Mouse (Mus musculus) MEL (cell line): ENCODE measurements around the gene Hbb-bs.
"Not testable (repeated sequence)": the region's sequence is repeated elsewhere in the genome, so short reads cannot be mapped to it uniquely, and the experiment has no call there.

Experiments used
- CTCF ChIP-seq, 3 experiments: IDR thresholded peaks in 2 of 3; conservative IDR thresholded peaks in 1 of 3; 2 replicates each; pipeline ENCODE4 v1.5.1; 2011 to 2012; ENCODE audit warnings: low read length in 3 of 3, low read depth in 2 of 3, mild to moderate bottlenecking in 2 of 3, improper control_type of control experiment in 1 of 3, inconsistent platforms in 1 of 3, mixed read lengths in 1 of 3, moderate library complexity in 1 of 3; ENCODE audit not compliant: control insufficient read depth in 1 of 3, insufficient read depth in 1 of 3, poor library complexity in 1 of 3, severe bottlenecking in 1 of 3
- ELF1 ChIP-seq: IDR thresholded peaks from 2 replicates; pipeline ENCODE4 v1.6.1; 2014; ENCODE audit warnings: low read depth, mild to moderate bottlenecking, inconsistent platforms, low read length, improper control_type of control experiment, moderate library complexity
- EP300 ChIP-seq, 2 experiments: IDR thresholded peaks; 2 replicates each; pipeline ENCODE4 v1.6.1; 2011; ENCODE audit warnings: improper control_type of control experiment in 2 of 2, low read length in 2 of 2, low read depth in 1 of 2, mild to moderate bottlenecking in 1 of 2
- HCFC1 ChIP-seq: IDR thresholded peaks from 2 replicates; pipeline ENCODE4 v1.6.1; 2012; ENCODE audit warnings: low read depth, mild to moderate bottlenecking, inconsistent platforms, low read length, improper control_type of control experiment, moderate library complexity
- MEF2A ChIP-seq: IDR thresholded peaks from 2 replicates; pipeline ENCODE4 v1.6.1; 2014; ENCODE audit warnings: low read depth, mild to moderate bottlenecking, inconsistent platforms, low read length, improper control_type of control experiment; ENCODE audit not compliant: poor library complexity, insufficient replicate concordance, severe bottlenecking; ENCODE audit errors: extremely low read depth
- MXI1 ChIP-seq: IDR thresholded peaks from 2 replicates; pipeline ENCODE4 v1.6.1; 2011; ENCODE audit warnings: mild to moderate bottlenecking, low read depth, low read length, improper control_type of control experiment
- POLR2A ChIP-seq, 2 experiments: IDR thresholded peaks; 2 replicates each; pipeline ENCODE4 v1.6.1; 2011 to 2012; ENCODE audit warnings: low read length in 2 of 2, mild to moderate bottlenecking in 2 of 2, control low read depth in 1 of 2, improper control_type of control experiment in 1 of 2, low read depth in 1 of 2, moderate library complexity in 1 of 2; ENCODE audit not compliant: control insufficient read depth in 1 of 2, insufficient read depth in 1 of 2, poor library complexity in 1 of 2
- POLR2AphosphoS5 ChIP-seq: IDR thresholded peaks from 2 replicates; pipeline ENCODE4 v1.6.1; 2012; ENCODE audit warnings: low read depth, borderline replicate concordance, mild to moderate bottlenecking, inconsistent platforms, low read length, moderate library complexity, mixed read lengths
- SMC3 ChIP-seq: IDR thresholded peaks from 2 replicates; pipeline ENCODE4 v1.6.1; 2011; ENCODE audit warnings: low read depth, low read length, improper control_type of control experiment
- TAL1 ChIP-seq: IDR thresholded peaks from 2 replicates; pipeline ENCODE4 v1.6.1; 2012; ENCODE audit warnings: mild to moderate bottlenecking, inconsistent platforms, low read length, moderate library complexity, mixed read lengths
- USF2 ChIP-seq, 2 experiments: IDR thresholded peaks; 2 replicates each; pipeline ENCODE4 v1.6.1; 2011 to 2012; ENCODE audit warnings: improper control_type of control experiment in 2 of 2, low read length in 2 of 2, borderline replicate concordance in 1 of 2, inconsistent platforms in 1 of 2, low read depth in 1 of 2, mild to moderate bottlenecking in 1 of 2; ENCODE audit not compliant: insufficient read depth in 1 of 2

DNA sequence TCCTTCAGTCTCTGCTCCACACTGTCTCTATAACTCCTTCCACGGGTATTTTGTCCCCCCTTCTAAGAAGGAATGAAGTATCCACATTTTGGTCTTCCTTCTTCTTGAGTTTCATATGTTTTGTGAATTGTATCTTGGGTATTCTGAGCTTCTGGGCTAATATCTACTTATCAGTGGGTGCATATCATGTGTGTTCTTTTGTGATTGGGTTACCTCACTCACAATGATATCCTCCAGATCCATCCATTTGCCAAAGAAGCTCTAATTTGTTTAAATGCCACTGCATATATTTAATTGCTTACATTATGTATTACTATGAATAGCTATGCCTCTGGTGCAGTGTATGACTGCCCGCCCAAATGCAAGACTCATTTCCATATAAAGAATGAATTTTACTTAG, 19.8 kb downstream of the Hbb-bs start:
- not testable (repeated sequence) for TF ChIP-seq HCFC1; MEF2A; CTCF (IDR thresholded peaks at IDR 0.05 in 2 of 3, conservative IDR thresholded peaks at IDR 0.05 in 1 of 3; ENCODE audit: control insufficient read depth in 1 of 3, insufficient read depth in 1 of 3, low read depth in 2 of 3, low read length in 3 of 3, poor library complexity in 1 of 3, severe bottlenecking in 1 of 3); EP300 (IDR thresholded peaks at IDR 0.05; ENCODE audit: low read depth in 1 of 2, low read length in 2 of 2); ELF1; POLR2A (IDR thresholded peaks at IDR 0.05; ENCODE audit: control insufficient read depth in 1 of 2, insufficient read depth in 1 of 2, low read depth in 1 of 2, low read length in 2 of 2, poor library complexity in 1 of 2); USF2 (IDR thresholded peaks at IDR 0.05; ENCODE audit: borderline replicate concordance in 1 of 2, insufficient read depth in 1 of 2, low read depth in 1 of 2, low read length in 2 of 2); SMC3; MXI1; TAL1; POLR2AphosphoS5
